Mouse (Mus musculus): ENCODE measurements around the gene Tmem234.
A peak's percentile ranks its signal among the peaks of the same experiment; 100 is the strongest.

The Tmem234 gene

GRCm38 (mm10) chr4:129672083-129672877 is 71.8 kb downstream of the Tmem234 start, which contains the start of gene Kpna6:
Kpna6 (minus strand) TSS chr4:129672767.
- peak; percentile 90 for DNase-seq (ENCODE audit: low read depth, low spot score)

DNA sequence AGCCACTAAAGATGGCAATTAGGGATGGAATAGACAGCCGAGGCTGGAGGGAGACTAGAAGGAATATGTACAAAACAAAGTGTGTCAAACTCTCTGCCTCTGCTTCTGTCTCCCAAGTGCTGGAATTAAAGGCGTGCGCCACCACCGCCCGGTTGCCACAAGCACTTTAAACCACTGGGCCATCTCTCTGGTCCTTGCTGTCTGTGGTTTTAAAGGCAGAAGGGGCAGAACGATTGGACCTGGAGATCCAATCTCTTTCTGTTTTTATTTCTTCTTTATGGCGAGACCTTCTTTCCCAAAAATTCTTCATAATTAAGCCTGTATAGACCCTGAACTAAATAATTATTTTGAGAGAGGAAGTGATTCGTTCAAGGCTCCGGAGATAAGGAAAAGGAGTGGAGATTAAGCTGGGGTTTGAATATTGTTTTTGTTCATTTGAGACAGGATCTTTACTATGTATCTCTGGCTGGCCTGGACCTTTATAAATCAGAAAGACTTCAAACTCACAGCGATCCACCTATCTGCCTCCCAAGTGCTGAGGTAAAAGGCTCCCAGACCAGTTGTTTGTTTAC is 72.5 kb downstream of the Tmem234 start:
- peak; percentile 10 for DNase-seq (ENCODE audit: low read depth, low spot score)
